Mouse (Mus musculus) CD4-positive, CD25-positive, alpha-beta regulatory T cell, adult 9 weeks (primary cell): ENCODE results near the gene Olfr357. TPM values are rescaled to one million over a fixed set of nuclear protein-coding genes. Genes with fewer than 3 reads are reported as not detected.

Source experiments
- polyA plus RNA-seq: library from polyadenylated mRNA; unstranded; fragments of 100-300 nt; shearing (Covaris generic); gene quantifications from one replicate; pipeline ENCODE4 v1.2.1, GENCODE M21; 2017

Gene Olfr357
- not detected for polyA plus RNA-seq

GRCm38 (mm10) chr2:36993527-36993926 is at the start of gene Olfr357:
Gene Olfr357 (plus strand): TSS chr2:36993827.

GRCm38 (mm10) chr2:37009235-37009634 is 15.6 kb downstream of the Olfr357 start, which contains the start of gene Olfr358:
Gene Olfr358 (minus strand): TSS chr2:37009335.

Other genes with a start within 250 kb of the Olfr357 start
- gene Olfr348, start 209.6 kb upstream of the Olfr357 start, polyA plus RNA-seq, result not detected
- 0.24 TPM for gene Olfr50, start 203.3 kb upstream of the Olfr357 start, polyA plus RNA-seq
- not detected for gene Olfr3, start 176.8 kb upstream of the Olfr357 start, polyA plus RNA-seq
- not detected for gene Olfr350, start 147.5 kb upstream of the Olfr357 start, polyA plus RNA-seq
- gene Olfr351, start 131.2 kb upstream of the Olfr357 start, polyA plus RNA-seq, result not detected
- gene Olfr352, start 125.4 kb upstream of the Olfr357 start, polyA plus RNA-seq, result not detected
- not detected for gene Olfr353, start 100.9 kb upstream of the Olfr357 start, polyA plus RNA-seq
- not detected for gene Olfr354, start 88.1 kb upstream of the Olfr357 start, polyA plus RNA-seq
- 0.20 TPM for gene Olfr355, start 64.9 kb upstream of the Olfr357 start, polyA plus RNA-seq
- not detected for gene Olfr356, start 56.7 kb upstream of the Olfr357 start, polyA plus RNA-seq
- not detected for gene Olfr358, start 15.5 kb downstream of the Olfr357 start, polyA plus RNA-seq
- not detected for gene Olfr360, start 71.9 kb downstream of the Olfr357 start, polyA plus RNA-seq
- gene Olfr361, start 95.5 kb downstream of the Olfr357 start, polyA plus RNA-seq, result not detected
- not detected for gene Olfr362, start 124.1 kb downstream of the Olfr357 start, polyA plus RNA-seq
- gene Olfr364-ps1, start 145.5 kb downstream of the Olfr357 start, polyA plus RNA-seq, result not detected
- not detected for gene Olfr365, start 194.4 kb downstream of the Olfr357 start, polyA plus RNA-seq
- gene Olfr366, start 217.7 kb downstream of the Olfr357 start, polyA plus RNA-seq, result not detected